Mouse (Mus musculus) A20 (cell line): ENCODE results near the gene Sphk2.

Experiments
- DNase-seq: peaks from one replicate; pipeline ENCODE4 v3.0.0-alpha.2; 2011; ENCODE audit warnings: low read depth, low spot score

Sphk2 gene

DNA sequence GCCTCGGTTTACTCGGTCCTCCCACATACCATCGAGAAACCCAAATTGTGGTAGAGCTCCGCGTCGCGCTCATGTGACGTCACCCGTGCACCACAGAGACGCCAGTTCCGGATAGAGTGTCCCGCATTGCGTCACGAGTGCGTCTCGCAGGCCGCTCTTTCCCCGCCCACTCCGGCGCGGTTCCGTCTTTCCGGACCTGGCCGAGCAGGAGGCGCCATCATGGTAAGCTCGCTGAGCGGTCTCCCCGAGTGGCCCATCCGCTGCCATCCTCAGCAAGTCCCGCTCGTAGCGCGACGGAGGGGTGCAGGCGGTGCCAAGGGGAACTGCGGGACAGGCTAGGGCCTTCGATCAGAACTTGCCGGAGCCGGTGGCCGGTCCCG is at the start of gene Sphk2:
Gene Sphk2, minus strand, starts transcription at position 85 of the 380 bp plus-strand sequence.
- peak; percentile 99 for DNase-seq

DNA sequence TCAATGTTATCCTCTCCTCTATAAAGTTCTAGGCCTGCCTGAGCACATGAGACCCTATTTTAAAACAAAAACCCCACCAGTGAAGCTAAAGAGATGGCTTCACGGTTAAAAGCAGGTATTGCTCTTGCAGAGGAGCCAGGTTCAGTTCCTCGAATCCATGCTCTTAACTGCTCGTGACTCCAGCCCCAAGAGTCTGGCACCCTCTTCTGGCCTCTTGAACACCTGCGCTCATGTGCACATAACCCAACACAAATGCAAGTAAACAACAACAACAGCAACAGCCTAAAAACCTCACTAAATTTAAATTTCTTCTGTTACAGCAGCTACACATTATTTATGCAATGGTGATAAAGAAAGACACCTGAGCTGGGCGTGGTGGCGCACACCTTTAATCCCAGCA is 49.7 kb upstream of the Sphk2 start:
- DNase-seq = no peak

DNA sequence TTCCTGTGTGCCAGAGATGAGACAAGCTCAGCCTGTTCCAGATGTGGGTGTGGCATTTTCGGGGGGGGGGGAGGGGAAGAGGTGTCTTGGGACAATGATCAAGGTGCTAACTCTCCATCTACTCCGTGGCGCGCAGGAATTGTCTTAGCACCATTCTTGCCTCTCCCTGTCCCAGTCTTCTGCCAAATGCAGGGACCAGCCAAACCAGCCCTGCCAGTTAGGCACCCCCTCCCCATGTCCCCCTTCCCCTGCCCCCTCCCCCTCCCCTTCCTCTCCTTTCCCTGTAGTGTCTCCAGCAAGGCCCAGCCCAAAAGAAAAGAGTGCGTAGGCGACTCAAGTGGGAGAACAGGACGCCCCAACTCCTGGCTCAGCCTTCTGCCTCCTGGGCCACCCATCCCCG is 49.0 kb upstream of the Sphk2 start:
- DNase-seq = no peak

DNA sequence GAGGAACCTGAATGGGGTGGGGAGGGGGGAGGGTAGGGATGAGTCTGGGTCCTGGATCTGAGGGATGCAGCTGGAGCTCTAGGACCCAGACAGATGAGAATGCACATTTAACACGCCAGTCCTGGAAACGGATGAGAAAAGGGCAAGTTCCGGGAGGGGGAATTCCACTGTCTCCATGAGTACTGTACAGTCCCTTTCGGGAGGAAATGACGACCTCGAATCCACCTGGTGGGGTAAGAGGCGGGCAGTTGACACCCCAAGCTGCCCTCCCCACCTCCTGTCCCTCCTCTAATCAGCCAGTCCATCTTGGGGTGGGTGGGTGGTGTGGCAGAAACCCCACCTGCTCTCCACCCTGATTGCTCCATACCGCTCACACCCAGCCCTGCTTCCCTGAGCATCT is 48.2 kb upstream of the Sphk2 start:
- no peak for DNase-seq

DNA sequence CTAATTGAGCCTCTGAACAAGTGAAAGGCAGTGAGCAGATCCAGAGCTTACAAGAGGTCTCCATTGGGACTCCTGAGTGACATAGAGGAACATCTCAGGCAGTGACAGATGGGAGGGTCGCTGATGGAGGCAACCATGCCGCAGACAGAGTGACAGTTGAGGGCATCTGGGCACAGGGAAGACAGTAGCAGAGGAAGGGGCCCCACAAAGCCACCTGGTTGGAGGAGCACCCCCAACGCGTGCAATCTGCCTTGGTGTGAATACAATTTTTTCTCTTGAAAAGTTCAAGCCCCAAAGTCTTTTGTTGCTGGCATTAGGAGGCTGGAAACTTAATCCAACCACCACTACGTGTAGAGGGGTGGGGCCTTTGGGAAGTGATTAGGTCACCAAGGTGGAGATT is 42.3 kb upstream of the Sphk2 start:
- DNase-seq = no peak

DNA sequence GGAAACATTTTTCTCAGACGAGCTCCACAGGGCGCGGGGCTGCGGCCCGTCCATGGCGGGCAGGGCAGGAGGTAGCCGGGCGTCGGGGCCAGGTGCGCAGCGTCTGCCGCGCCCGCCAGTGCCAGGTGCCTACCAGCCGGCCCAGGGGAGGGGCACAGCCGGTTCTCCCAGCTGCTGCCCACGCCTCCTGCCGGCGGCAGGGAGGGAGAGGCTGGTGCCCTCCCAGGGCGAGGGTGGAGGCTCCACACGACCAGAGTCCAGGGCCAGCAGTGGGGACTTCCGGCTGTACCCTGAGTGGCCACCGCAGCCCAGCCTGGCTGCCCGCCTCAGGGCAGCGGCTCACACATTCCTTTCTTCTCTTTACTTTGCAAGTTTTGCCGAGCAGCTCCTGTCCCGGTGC is 41.6 kb upstream of the Sphk2 start:
- no peak for DNase-seq

DNA sequence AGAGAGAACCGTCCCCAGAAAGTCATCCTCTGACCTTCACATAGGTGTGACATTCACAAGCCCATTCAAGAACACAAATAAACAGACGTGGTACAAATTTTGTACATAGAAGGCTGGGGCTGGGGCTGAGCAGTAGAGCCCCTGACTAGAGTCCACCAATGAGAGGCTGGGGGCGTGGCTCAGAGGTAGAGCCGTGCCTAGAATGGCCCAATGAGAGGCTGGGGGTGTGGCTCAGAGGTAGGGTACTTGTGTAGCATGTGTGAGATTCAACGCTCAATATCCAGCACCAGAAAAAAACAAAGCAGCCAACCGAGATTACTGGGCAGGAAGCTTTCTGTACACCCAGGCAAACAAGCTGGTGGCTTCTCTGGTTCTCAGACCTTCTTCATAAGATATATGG is 37.9 kb upstream of the Sphk2 start:
- peak; percentile 26 for DNase-seq

DNA sequence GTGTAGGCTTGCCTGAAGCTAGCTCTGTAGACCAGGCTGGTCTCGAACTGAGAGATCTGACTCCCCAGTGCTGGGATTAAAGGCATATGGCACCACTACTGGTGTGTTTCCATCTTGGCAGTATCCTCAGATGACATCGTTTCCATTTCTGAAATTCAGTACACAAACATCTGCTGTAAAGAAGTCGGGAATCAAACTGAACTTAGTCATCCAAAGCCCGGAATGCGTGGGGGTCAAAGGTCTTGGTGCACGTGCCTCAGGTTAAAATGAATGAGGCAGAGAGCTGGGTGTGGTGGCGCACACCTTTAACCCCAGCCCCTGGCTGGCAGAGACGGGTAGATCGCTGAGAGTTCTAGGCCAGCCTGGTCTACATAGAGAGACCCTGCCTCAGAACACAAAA is 32.4 kb upstream of the Sphk2 start:
- no peak for DNase-seq

DNA sequence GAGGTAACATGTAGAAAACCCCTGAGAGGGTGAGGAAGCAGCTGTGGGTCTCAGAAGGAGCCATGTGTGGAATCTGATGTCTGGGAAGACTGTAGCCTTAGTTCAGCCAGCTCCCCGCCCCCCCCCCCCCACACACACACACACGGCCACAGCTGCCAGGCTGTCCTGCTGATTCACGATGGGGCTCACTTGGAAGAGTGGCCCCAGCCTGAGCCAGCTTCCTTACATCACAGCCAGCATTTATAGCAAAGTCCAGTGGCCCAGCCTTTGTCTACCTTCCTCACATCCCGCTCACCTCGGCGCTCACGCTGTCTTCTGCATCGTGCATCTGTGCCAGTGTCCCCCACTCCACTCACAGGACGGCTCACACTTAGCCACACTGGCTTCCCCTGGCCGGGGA is 31.6 kb upstream of the Sphk2 start:
- DNase-seq = no peak

DNA sequence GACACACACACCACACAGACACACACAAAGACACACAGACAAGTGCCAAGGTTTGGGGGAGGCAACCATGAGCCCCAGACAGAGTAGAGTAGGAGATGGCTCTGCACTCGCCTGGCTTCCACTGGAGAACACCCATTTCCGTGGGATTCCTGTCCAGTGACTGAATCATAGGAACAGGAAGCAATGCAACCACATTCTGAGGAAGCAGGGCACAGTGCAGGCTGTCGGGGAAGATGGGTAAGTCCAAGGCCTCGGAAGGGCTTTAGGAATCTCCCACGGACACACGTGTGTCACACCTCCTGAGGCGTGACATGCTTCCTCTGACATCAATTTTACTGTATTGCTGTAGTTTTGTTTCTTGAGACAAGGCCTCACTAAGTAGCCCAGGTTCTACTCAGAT is 30.3 kb upstream of the Sphk2 start:
- DNase-seq = no peak

DNA sequence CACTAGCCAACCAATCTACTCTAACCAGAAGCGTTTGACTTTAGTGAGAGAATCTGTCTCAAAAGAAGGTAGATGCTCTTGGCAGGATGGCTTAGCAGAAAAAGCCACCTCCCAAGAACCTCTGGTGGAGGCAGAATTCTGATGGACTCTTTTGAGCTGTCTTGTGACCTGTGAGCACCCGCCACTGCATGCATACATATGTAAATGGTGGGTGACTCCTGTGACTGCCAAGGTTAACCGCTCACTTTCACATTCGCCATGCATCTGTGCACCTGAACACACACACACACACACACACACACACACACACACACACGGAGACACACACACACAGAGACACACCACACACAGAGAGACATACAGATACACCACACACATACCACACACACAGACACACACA is 29.6 kb upstream of the Sphk2 start:
- no peak for DNase-seq

DNA sequence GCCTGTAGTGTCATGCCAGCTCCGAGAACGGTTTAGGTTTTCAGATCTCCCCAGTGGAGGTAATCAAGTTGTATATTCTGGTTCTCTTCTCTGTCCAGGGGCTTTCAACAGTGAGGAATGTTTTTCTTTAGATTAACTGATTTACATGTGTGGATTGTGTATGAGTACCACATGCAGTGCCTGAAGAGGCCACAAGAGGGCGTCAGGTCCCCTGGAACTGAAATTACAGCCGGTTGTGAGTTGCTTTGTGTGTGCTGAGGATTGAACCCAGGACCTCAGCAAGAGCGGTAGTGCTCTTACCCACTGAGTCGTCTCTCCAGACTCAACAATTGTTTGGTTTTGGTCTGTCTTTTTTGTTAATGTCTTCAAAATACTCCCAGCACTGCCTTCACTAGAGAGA is 28.7 kb upstream of the Sphk2 start:
- peak; percentile 36 for DNase-seq

DNA sequence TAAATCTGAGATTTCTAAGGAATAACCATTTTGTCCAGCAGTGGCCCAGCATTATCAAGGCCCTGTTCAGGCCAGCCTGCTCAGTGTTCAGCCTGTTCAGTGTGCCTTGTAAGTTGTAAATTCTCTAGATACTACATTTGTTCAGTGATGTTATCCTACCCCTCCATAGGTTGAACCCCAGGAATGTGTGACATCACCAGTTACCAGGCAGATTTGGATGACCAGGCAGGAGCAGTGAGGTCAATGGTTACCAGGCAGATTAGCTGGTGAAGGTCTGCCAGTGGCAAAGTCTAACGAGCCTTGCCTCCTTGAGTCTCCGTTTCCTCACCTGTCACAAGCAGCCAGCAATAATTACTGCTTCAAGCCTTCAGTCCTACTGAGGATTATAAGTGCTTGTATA is 26.6 kb upstream of the Sphk2 start:
- DNase-seq = peak; percentile 46

DNA sequence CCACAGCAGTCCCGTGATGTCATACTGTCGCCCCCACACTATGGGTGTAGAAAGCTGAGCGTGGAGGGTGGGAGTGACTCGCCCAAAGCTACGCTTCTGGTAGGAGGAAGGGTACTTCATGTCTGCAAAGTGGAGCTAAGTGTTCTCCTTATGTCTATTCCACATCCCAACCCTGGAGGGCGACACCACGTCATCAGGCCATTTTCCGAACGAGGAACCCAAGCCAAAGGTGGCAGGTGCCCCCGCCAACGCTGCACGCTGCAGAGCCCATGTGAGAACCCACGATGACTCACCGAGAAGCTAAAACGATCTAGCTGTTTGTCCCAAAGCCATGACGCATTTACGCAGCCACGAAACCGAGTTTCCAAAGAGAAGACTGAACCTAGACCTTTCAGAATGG is 24.5 kb upstream of the Sphk2 start:
- no peak for DNase-seq

DNA sequence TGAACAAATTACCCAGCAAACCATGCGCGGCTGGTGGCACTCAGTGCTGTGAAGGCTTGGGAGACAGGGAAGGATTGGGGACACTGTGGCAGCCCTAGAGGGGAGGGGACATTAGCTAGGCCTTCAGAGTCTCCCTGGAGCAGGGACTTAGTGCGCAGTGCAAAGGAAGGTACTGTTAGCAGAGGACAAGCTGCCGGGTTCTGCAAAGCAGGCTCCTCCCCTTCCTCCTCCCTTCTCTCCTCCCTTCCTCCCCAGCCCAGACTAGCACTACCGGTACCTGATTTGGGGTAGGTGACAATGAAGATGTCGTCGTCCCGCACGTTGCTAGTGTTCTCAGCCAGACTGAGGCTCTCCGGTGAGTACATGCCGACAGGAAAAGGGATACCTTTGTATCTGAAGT is 24.0 kb upstream of the Sphk2 start:
- DNase-seq = no peak

DNA sequence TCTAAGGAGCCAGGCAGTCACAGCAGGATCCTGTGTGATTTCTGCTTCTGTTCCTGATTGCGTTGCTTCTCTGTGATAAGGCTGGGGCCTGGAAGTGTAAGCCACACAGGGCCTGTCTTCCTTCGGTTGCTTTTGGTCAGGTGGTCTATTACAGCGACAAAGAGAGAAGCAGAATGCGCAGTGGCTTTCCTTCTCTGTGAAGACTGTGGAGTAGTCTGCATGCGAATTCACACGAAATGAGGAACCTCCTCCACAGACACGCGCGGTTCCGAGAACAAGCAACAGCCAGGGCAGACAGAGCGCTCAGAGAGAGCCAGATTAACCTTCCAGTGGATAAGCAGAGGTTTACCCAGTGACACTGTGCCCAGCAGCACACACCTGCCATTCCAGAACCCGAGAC is 23.5 kb upstream of the Sphk2 start:
- no peak for DNase-seq

DNA sequence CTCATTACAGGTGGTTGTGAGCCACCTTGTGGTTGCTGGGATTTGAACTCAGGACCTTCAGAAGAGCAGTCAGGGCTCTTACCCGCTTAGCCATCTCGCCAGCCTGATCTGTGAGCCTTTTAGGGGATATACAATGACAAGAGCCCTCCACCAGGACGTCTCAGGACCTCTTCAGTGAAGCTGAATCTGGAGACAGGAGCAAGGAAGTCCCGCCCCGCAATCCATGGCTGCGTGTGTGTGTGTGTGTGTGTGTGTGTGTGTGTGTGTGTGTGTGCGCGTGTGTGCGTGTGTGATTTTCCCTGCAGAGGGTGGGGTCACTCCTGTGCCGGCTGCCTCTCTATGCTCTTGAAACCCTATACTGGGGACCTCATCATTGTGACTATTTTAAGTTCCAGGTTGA is 22.0 kb upstream of the Sphk2 start:
- DNase-seq = no peak

DNA sequence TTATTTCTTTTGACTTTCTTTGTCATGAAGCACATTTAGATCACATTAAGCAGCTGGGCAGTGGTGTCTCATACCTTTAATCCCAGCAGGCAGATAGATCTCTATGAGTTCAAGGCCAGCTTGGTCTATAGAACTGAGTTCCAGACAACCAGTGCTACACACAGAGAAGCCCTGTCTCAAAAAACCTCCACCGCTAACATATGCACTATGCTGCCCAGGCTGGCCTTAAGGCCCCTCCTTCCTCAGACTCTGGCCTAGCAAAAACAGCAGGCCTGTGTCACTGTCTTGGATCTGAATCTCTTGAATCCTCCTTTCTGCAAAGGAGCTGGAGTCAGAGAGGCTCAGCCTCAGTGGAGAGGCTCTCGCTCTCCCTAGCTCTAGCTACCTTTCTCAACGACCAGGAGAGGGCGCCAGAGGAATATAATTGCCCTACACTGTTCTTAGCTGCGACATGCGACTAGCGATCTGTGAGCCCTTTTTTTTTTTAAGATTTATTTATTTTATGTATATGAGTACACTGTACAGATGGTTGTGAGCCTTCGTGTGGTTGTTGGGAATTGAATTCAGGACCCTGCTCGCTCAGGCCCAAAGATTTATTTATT is 21.5 kb upstream of the Sphk2 start:
- DNase-seq = peak; percentile 86

DNA sequence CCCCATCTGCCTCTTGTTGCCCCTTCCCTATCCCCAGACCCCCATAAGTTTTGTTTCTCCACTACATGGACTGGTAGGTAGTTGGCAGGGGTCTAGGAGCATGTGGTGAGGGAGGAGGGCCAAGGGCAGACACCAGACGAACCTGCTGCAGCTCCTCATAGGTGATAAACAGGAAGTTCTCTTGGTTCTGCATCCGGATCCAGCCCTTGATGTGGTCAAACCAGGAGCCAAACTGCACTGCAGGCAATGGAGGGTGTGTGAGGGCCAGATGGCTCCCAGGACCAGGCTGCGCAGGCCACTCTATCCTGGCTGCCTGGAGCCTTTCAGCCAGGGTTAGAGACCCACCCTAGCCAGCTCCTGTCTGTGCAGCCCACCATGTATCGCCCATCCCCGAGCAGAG is 15.7 kb upstream of the Sphk2 start:
- no peak for DNase-seq

DNA sequence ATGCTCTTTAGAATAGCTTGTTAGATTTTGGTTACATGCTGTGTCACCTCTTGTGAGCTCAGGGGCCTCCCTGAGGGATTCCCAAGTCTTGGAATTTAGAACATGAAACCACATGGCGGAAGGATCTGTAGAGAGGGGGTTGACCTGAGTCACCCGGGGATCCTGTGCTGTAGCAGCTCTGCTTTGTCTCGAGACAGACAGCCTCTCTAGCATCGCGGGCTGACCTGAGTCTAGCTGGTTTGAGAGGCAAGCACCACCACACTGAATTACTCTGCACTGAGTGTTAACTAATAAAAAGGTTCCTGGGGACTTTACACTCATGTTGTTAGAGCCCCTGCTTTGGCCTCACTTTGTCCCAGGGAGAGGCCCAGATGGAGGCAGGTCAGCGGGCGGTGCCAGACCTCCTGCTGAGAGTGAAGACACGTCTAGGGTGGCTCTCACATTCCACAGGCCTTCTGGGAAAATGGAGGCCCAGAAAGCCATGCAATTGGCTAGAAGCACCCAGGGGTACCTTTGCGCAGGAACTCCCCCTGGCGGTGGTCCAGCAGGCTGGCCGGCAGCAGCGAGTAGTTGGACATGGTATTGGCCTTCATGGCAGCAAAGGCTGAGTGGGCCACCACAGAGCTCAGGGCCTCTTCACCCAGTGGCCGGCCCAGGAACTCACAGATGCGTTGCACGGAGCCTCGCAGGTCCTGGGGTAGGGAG is 13.1 kb upstream of the Sphk2 start:
- DNase-seq = peak; percentile 76

DNA sequence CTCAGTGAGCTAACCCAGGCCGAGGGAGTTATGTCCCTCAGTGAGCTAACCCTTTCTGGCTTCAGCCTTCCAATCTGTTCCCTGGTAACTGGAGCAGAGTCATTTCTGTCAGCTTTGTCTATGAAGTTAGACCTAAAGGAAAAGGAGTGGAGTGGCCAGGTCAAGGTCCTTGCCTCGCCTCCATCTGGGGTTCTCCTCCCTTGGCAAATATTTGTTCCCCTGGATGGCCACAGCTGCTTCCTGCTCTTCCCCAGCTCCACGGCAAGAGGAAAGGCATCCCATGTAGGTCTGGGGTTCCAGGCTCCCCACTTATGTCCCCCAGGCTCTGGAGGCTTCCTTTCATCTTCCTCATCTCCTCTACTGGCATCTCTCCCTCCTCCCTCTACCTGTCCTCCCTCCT is 9.8 kb upstream of the Sphk2 start:
- DNase-seq = no peak

DNA sequence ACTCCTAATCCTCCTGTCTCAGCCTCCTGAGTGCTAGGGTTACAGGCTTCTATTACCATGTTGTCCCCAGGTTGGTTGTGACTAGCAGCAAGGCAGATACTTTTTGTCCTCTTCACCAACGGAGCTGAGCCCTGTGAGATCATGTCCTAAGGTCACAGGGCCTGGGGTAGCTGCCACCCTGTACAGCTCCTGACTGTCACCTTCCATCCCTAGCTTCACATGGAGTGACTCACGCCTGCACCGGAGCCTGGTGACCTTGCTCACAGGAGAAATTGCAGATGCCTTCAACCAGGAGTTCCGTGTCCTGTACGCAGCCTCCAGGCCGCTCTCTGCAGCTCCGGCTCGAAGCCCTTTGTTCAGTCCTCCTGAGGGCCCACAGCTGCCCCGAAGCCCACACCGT is 8.6 kb upstream of the Sphk2 start:
- no peak for DNase-seq

DNA sequence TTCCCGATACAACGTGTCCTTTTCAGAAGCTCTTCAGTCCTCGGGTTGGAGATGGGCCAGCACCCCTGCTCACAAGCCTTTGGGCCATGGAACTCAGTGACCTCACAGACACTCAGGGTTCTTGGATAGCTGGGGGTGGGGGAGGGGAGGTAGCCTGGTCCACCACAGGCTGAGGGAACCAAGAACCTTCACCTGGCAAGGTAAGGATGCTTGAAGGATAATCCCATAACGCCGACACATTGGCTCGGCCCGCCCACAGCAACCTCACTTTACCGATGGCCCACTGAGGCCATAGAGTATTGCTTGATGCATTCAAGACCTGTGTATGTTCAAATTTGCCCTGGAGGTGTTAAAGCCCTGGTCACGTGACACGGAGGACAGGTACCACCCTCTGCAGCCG is 7.9 kb upstream of the Sphk2 start, which contains the start of gene Spaca4:
Gene Spaca4, minus strand, starts transcription at position 101 of the 400 bp plus-strand sequence.
- DNase-seq = no peak

DNA sequence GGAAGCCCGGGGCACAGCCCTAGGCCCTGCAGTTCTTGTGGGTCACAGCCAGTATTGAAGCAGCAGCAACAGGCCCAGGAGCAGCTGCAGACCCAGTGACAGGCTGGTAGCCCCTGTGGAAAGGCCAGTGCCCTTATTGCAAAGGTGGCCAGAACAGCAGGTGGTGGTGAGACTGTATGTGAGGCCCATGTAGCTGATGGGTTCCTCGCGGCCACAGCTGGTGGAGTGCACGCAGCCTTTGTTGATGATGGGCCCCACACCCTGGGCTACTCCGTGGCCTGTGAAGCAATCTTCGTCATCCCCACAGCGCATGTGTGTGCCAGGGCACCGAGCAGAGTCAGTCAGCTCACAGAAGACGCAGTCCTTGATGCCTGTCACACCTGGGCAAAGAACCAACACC is 7.3 kb upstream of the Sphk2 start:
- no peak for DNase-seq
